Mouse (Mus musculus) limb, embryonic 14.5 days (tissue): ENCODE measurements around the gene Brsk1. TPM values are rescaled to one million over a fixed set of nuclear protein-coding genes. Genes with fewer than 3 reads are reported as not detected.

Experiments used
- ATAC-seq: fragments of 200-750 bp; cut with Nextera tagmentation; 2 replicates; pipeline ENCODE4 v1.8.0; 2017; ENCODE audit warnings: low read depth, moderate number of reproducible peaks, moderate TSS enrichment; ENCODE audit not compliant: low FRiP score
- DNase-seq: peaks from one replicate; pipeline ENCODE4 v3.0.0-alpha.2; 2015; ENCODE audit warnings: low spot score
- H3K27ac ChIP-seq: fragments of 300-500 bp; sonication (generic); replicated peaks from 2 replicates; pipeline ENCODE4 v1.5.1; 2014; ENCODE audit warnings: low read depth, mild to moderate bottlenecking, low read length, moderate library complexity, mixed read lengths
- H3K27me3 ChIP-seq: fragments of 300-500 bp; sonication (generic); 2 replicates; pipeline ENCODE4 v1.6.1; 2014; ENCODE audit warnings: low read length, mixed read lengths; ENCODE audit not compliant: control insufficient read depth, insufficient read depth
- H3K36me3 ChIP-seq: fragments of 300-500 bp; sonication (generic); 2 replicates; pipeline ENCODE4 v1.6.1; 2014; ENCODE audit warnings: mild to moderate bottlenecking, low read length, moderate library complexity, mixed read lengths; ENCODE audit not compliant: control insufficient read depth, insufficient read depth
- H3K4me1 ChIP-seq: fragments of 300-500 bp; sonication (generic); 2 replicates; pipeline ENCODE4 v1.6.1; 2014; ENCODE audit warnings: antibody characterized with exemption, low read length, mixed read lengths; ENCODE audit not compliant: control insufficient read depth, insufficient read depth
- H3K4me2 ChIP-seq: fragments of 300-500 bp; sonication (generic); replicated peaks from 2 replicates; pipeline ENCODE4 v1.6.1; 2014; ENCODE audit warnings: low read depth, mild to moderate bottlenecking, low read length, moderate library complexity; ENCODE audit not compliant: severe bottlenecking
- H3K4me3 ChIP-seq: fragments of 300-500 bp; sonication (generic); replicated peaks from 2 replicates; pipeline ENCODE4 v1.5.1; 2014; ENCODE audit warnings: low read length
- H3K9ac ChIP-seq: fragments of 300-500 bp; sonication (generic); 2 replicates; pipeline ENCODE4 v1.6.1; 2014; ENCODE audit warnings: mild to moderate bottlenecking, low read depth, low read length, moderate library complexity; ENCODE audit not compliant: severe bottlenecking
- H3K9me3 ChIP-seq: fragments of 300-500 bp; sonication (generic); 2 replicates; pipeline ENCODE4 v1.6.1; 2016; ENCODE audit warnings: low read length; ENCODE audit not compliant: control insufficient read depth
- POLR2A ChIP-seq: fragments of 200-500 bp; IDR thresholded peaks from 2 replicates; pipeline ENCODE4 v1.8.0; 2012; ENCODE audit warnings: inconsistent platforms, mild to moderate bottlenecking, moderate library complexity, borderline replicate concordance; ENCODE audit not compliant: insufficient read depth, insufficient read length; ENCODE audit errors: extremely low read depth
- WGBS: fragments of 180-500 bp; shearing (Covaris S2); extraction: QIAGEN DNeasy Blood & Tissue Kit; methylation state at CpG from one replicate; pipeline ENCODE4 v1.1.7; 2014; 5-methylcytosine and 5-hydroxymethylcytosine counted together
- polyA plus RNA-seq, 2 experiments: library from polyadenylated mRNA; depleted of rRNA in 1 of 2; stranded (reverse) in 1 of 2; unstranded in 1 of 2; fragments of >200 nt; fragmentation: Nextera tagmentation in 1 of 2; extraction: Ambion mirVana in 1 of 2; gene quantifications; 2 replicates each; pipeline versions ENCODE4 v1.2.1 to v1.2.3; 2012 to 2014

The Brsk1 gene
- polyA plus RNA-seq, 2 experiments = 1.3 to 26.4 TPM

- no peaks in the 10 kb centered on the region for H3K9me3 ChIP-seq
- DNase-seq = no peak
- H3K4me2 ChIP-seq = peak overlapping the region; percentile 53
- 49% methylated on average over 10 of the region's 10 CpGs for WGBS
- H3K27ac ChIP-seq = peak overlapping the region; percentile 76
- H3K36me3 ChIP-seq = peaks cover 19% of the 10 kb centered on the region
- TF ChIP-seq POLR2A = no peak
- H3K27me3 ChIP-seq = no peaks in the 10 kb centered on the region
- H3K4me1 ChIP-seq = peaks cover 12% of the 10 kb centered on the region
- ATAC-seq = no peak
- peak overlapping the region; percentile 40; the same call in 1 of the 2 replicates for H3K9ac ChIP-seq
- peak overlapping the region; percentile 37 for H3K4me3 ChIP-seq
Observed at GRCm38 (mm10) chr7:4739041-4739543, 48.7 kb downstream of the Brsk1 start.

GRCm38 (mm10) chr7:4739544-4740275 lies 49.3 kb downstream of the Brsk1 start, which contains the start of gene Kmt5c:
Gene Kmt5c (plus strand): TSS chr7:4740115.
- H3K4me2 ChIP-seq = peak within 1 kb of the TSS; percentile 80
- DNase-seq (peak; percentile 100), ATAC-seq (peak; percentile 97)
- peak within 1 kb of the TSS; percentile 77 for H3K27ac ChIP-seq
- peaks cover 26% of the 10 kb centered on the region for H3K36me3 ChIP-seq
- under 1% methylated on average over 37 of the region's 44 CpGs for WGBS
- H3K9me3 ChIP-seq = no peaks in the 10 kb centered on the region
- H3K27me3 ChIP-seq = no peaks in the 10 kb centered on the region
- peak; percentile 88; the same call in 1 of the 2 replicates for TF ChIP-seq POLR2A
- peak within 1 kb of the TSS; percentile 78 for H3K4me3 ChIP-seq
- peaks cover 12% of the 10 kb centered on the region for H3K4me1 ChIP-seq
- peak within 1 kb of the TSS; percentile 81 for H3K9ac ChIP-seq

GRCm38 (mm10) chr7:4740309-4740727 lies 49.9 kb downstream of the Brsk1 start:
- Histone ChIP-seq H3K36me3 (peaks cover 29% of the 10 kb centered on the region), H3K27ac (peak overlapping the region; percentile 77), H3K4me1 (peaks cover 12% of the 10 kb centered on the region), H3K4me3 (peak overlapping the region; percentile 78), H3K9ac (peak overlapping the region; percentile 81), H3K4me2 (peak overlapping the region; percentile 80), H3K9me3 (no peaks in the 10 kb centered on the region), H3K27me3 (no peaks in the 10 kb centered on the region)
- no peak for TF ChIP-seq POLR2A
- ATAC-seq (peak; percentile 3; the same call in 1 of the 2 replicates), DNase-seq (peak; percentile 8)
- 0% methylated on average over 6 of the region's 14 CpGs for WGBS

GRCm38 (mm10) chr7:4741151-4741550 lies 50.7 kb downstream of the Brsk1 start:
- no peak for ATAC-seq

GRCm38 (mm10) chr7:4741672-4742481 lies 51.5 kb downstream of the Brsk1 start:
- H3K9ac ChIP-seq = 0 out of 2 replicates have a peak overlapping the region, but pooled peaks have one; percentile 31
- H3K27me3 ChIP-seq = no peaks in the 10 kb centered on the region
- ATAC-seq (no peak), DNase-seq (no peak)
- H3K4me1 ChIP-seq = peaks cover 12% of the 10 kb centered on the region
- H3K4me2 ChIP-seq = peak overlapping the region; percentile 80
- H3K27ac ChIP-seq = no peak overlapping the region
- no peak for TF ChIP-seq POLR2A
- H3K9me3 ChIP-seq = no peaks in the 10 kb centered on the region
- H3K4me3 ChIP-seq = peak overlapping the region; percentile 78; the same call in 1 of the 2 replicates
- H3K36me3 ChIP-seq = peaks cover 42% of the 10 kb centered on the region
- 86% methylated on average over 21 of the region's 21 CpGs for WGBS

More at GRCm38 (mm10) chr7:4741151-4741550, 50.7 kb downstream of the Brsk1 start:
- H3K27ac ChIP-seq = peak overlapping the region; percentile 77; the same call in 1 of the 2 replicates
- H3K27me3 ChIP-seq = no peaks in the 10 kb centered on the region
- peak overlapping the region; percentile 81 for H3K9ac ChIP-seq
- H3K4me2 ChIP-seq = peak overlapping the region; percentile 80
- H3K9me3 ChIP-seq = no peaks in the 10 kb centered on the region
- 15% methylated on average over 4 of the region's 4 CpGs for WGBS
- H3K36me3 ChIP-seq = peaks cover 36% of the 10 kb centered on the region
- peaks cover 12% of the 10 kb centered on the region for H3K4me1 ChIP-seq
- no peak for DNase-seq
- no peak for TF ChIP-seq POLR2A
- H3K4me3 ChIP-seq = peak overlapping the region; percentile 78
